Comparison of ENCODE assay signal across 9 mouse cellular contexts in the genomic region with DNA sequence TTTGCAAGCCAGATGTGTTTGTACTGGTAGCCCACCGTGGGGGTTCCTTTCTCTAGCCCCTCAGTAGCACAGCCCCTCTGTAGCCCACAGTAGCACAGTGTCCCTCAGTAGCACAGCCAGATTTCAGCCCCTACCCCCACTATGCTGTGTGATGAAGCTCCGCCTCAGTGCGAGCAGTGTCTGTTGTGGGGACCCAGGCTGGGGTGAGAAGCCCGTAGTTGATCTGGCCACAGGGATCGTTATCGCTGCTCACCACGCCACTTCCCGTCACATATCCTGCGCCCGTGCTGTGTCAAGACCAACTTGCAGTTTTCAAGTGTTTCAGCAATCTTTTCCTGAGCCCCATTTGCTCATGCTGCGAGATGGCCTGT. TPM values are rescaled to one million over a fixed set of nuclear protein-coding genes. Genes with fewer than 3 reads are reported as not detected.
DNase-seq lines count a peak whose midpoint lies in the region; ATAC-seq and TF ChIP-seq lines count a peak whose summit lies in the region.
"Had no signal": no experiment of that assay in that cellular context is flagged by ENCODE, and none has a peak within 500 bp of the region (broad histone marks: within the 10 kb centered on the region; RNA-seq: fewer than 3 reads in every experiment).

No protein-coding gene starts in this region.

- no peaks in the 10 kb centered on the region for H3K36me3 ChIP-seq in kidney, postnatal 0 days (ENCODE audit: insufficient read depth, low read length)
- H3K36me3 ChIP-seq in heart, embryonic 10.5 days, result no peaks in the 10 kb centered on the region
- H3K36me3 ChIP-seq in liver, postnatal 0 days (replicated peaks; ENCODE audit: insufficient read depth, low read length), result no peaks in the 10 kb centered on the region
- no peaks in the 10 kb centered on the region for H3K36me3 ChIP-seq in thymus, adult 2 months (ENCODE audit: control insufficient read depth, insufficient read depth, low read length)

- ATAC-seq in kidney, postnatal 0 days (replicated peaks; ENCODE audit: low FRiP score, low read depth), result no peak
- peak; percentile 50 for ATAC-seq in liver, postnatal 0 days

- DNase-seq in kidney, postnatal 0 days (ENCODE audit: low spot score), result no peak
- no peak for DNase-seq in kidney, adult 9 months
- DNase-seq in heart, embryonic 10.5 days (ENCODE audit: low spot score), result no peak
- DNase-seq in liver, postnatal 0 days, result peak; percentile 51
- DNase-seq in thymus, adult 2 months, result peak; percentile 57
- DNase-seq in gastrocnemius, postnatal 14 days, result no peak
- no peak for DNase-seq in layer of hippocampus, adult 9-10 months (ENCODE audit: low spot score)
- DNase-seq in frontal cortex, postnatal 25 days (ENCODE audit: low spot score in 2 of 2), result no peak

- 21% methylated on average over 11 of the region's 11 CpGs for WGBS in kidney, postnatal 0 days
- WGBS in heart, embryonic 10.5 days, result 20% methylated on average over 11 of the region's 11 CpGs
- 16% methylated on average over 11 of the region's 11 CpGs for WGBS in liver, postnatal 0 days (ENCODE audit: insufficient replicate concordance)
- WGBS in thymus, adult 2 months, result 2% methylated on average over 11 of the region's 11 CpGs

- no peak overlapping the region for H3K27ac ChIP-seq in kidney, postnatal 0 days
- H3K27ac ChIP-seq in heart, embryonic 10.5 days, result peak overlapping the region; percentile 59
- 0 out of 2 replicates have a peak overlapping the region, but pooled peaks have one; percentile 39 for H3K27ac ChIP-seq in liver, postnatal 0 days (ENCODE audit: low read depth)
- peak overlapping the region; percentile 42 for H3K27ac ChIP-seq in thymus, adult 2 months (ENCODE audit: control insufficient read depth, insufficient read depth, low read length)

- no peak overlapping the region for H3K9ac ChIP-seq in kidney, postnatal 0 days (ENCODE audit: low read depth, low read length)
- H3K9ac ChIP-seq in liver, postnatal 0 days (replicated peaks), result peak overlapping the region; percentile 44; the same call in 1 of the 2 replicates

- intact Hi-C loops in gastrocnemius, postnatal 14 days (cut with DNase I; ENCODE audit: low total_unique reads), result no loop called here

- no peaks in the 10 kb centered on the region for H3K4me1 ChIP-seq in kidney, postnatal 0 days (replicated peaks; ENCODE audit: insufficient read depth, low read length)
- H3K4me1 ChIP-seq in heart, embryonic 10.5 days, result peaks cover 21% of the 10 kb centered on the region
- H3K4me1 ChIP-seq in liver, postnatal 0 days (ENCODE audit: insufficient read depth), result peaks cover 20% of the 10 kb centered on the region
- H3K4me1 ChIP-seq in thymus, adult 2 months (replicated peaks; ENCODE audit: control insufficient read depth, insufficient read depth, low read length), result peaks cover 27% of the 10 kb centered on the region

- no peak overlapping the region for H3K4me3 ChIP-seq in kidney, postnatal 0 days (replicated peaks; ENCODE audit: low read depth, low read length)
- peak overlapping the region; percentile 40 for H3K4me3 ChIP-seq in heart, embryonic 10.5 days
- no peak overlapping the region for H3K4me3 ChIP-seq in liver, postnatal 0 days (ENCODE audit: low read depth, low read length)
- peak overlapping the region; percentile 11 for H3K4me3 ChIP-seq in thymus, adult 2 months (ENCODE audit: control insufficient read depth, insufficient read depth, low read length)

- H3K9me3 ChIP-seq in kidney, postnatal 0 days (replicated peaks; ENCODE audit: low read length), result no peaks in the 10 kb centered on the region
- H3K9me3 ChIP-seq in heart, embryonic 10.5 days, result no peaks in the 10 kb centered on the region
- no peaks in the 10 kb centered on the region for H3K9me3 ChIP-seq in liver, postnatal 0 days (ENCODE audit: low read length)

- no peak for TF ChIP-seq POLR2A in thymus, adult 2 months (IDR thresholded peaks at IDR 0.05; ENCODE audit: control insufficient read depth, extremely low read depth, insufficient read depth, low read length, poor library complexity)

- H3K4me2 ChIP-seq in kidney, postnatal 0 days (ENCODE audit: low read length), result peak overlapping the region; percentile 19
- peak overlapping the region; percentile 64 for H3K4me2 ChIP-seq in liver, postnatal 0 days (ENCODE audit: low read depth, low read length)

- TF ChIP-seq CTCF in kidney, postnatal 0 days (IDR thresholded peaks at IDR 0.05; ENCODE audit: low read depth), result no peak
- TF ChIP-seq CTCF in liver, postnatal 0 days (IDR thresholded peaks at IDR 0.05; ENCODE audit: low read depth), result no peak
- no peak for TF ChIP-seq CTCF in thymus, adult 2 months (IDR thresholded peaks at IDR 0.05; ENCODE audit: borderline replicate concordance, control insufficient read depth, extremely low read depth, insufficient read depth, low read length, poor library complexity)

- H3K27me3 ChIP-seq in kidney, postnatal 0 days (ENCODE audit: insufficient read depth, low read length), result no peaks in the 10 kb centered on the region
- peaks cover 9% of the 10 kb centered on the region for H3K27me3 ChIP-seq in heart, embryonic 10.5 days (ENCODE audit: insufficient read depth, poor library complexity, severe bottlenecking)
- no peaks in the 10 kb centered on the region for H3K27me3 ChIP-seq in liver, postnatal 0 days (ENCODE audit: insufficient read depth, low read length)
- H3K27me3 ChIP-seq in thymus, adult 2 months (ENCODE audit: control insufficient read depth, insufficient read depth, low read length), result no peaks in the 10 kb centered on the region

- TF ChIP-seq EP300 in liver, postnatal 0 days (IDR thresholded peaks at IDR 0.05; ENCODE audit: low read depth), result peak; percentile 66; the same call in 1 of the 2 replicates

RNA-seq across cellular contexts. Expression of gene Armc2, which starts 39.0 kb away (rescaled TPM):
- 0.71 and 1.4 TPM in 2 replicates for polyA plus RNA-seq in kidney, postnatal 0 days (2015; fragmentation: Nextera tagmentation; extraction: Ambion mirVana)
- 0.99 and 1.4 TPM in 2 replicates for polyA plus RNA-seq in heart, embryonic 10.5 days (2016; fragmentation: Nextera tagmentation; extraction: Ambion mirVana)
- 0.07 and 0.21 TPM in 2 replicates for polyA plus RNA-seq in liver, postnatal 0 days (2015; fragmentation: Nextera tagmentation; extraction: Ambion mirVana)
- polyA plus RNA-seq in thymus, adult 2 months (2012; rRNA removed), result 0.15 and 0.46 TPM in 2 replicates
- total RNA-seq in gastrocnemius, postnatal 14 days (2021), result under 1 TPM; 0.29 to 0.47 TPM
- polyA plus RNA-seq: liver, adult 2 months had no signal

Comparison
In these comparisons a context has a peak if more than half of its experiments do, and no peak if none do; other contexts are left out.
1. DNase-seq: peak in liver, postnatal 0 days (single experiment) and thymus, adult 2 months (single experiment); none in kidney, postnatal 0 days (single experiment), kidney, adult 9 months (single experiment), heart, embryonic 10.5 days (single experiment), gastrocnemius, postnatal 14 days (single experiment), layer of hippocampus, adult 9-10 months (single experiment) and frontal cortex, postnatal 25 days (0 of 2).
2. H3K4me3 ChIP-seq: peak in heart, embryonic 10.5 days (single experiment) and thymus, adult 2 months (single experiment); none in kidney, postnatal 0 days (single experiment) and liver, postnatal 0 days (single experiment).